Mouse (Mus musculus) lung, postnatal 0 days (tissue): ENCODE results near the gene Bpifb1.

Source experiments
- CTCF ChIP-seq: IDR thresholded peaks from 2 replicates; pipeline ENCODE4 v1.5.1; 2016; ENCODE audit warnings: antibody characterized with exemption, mild to moderate bottlenecking
- EP300 ChIP-seq: IDR thresholded peaks from 2 replicates; pipeline ENCODE4 v1.6.1; 2016; ENCODE audit warnings: antibody characterized with exemption, mild to moderate bottlenecking, control low read depth

DNA sequence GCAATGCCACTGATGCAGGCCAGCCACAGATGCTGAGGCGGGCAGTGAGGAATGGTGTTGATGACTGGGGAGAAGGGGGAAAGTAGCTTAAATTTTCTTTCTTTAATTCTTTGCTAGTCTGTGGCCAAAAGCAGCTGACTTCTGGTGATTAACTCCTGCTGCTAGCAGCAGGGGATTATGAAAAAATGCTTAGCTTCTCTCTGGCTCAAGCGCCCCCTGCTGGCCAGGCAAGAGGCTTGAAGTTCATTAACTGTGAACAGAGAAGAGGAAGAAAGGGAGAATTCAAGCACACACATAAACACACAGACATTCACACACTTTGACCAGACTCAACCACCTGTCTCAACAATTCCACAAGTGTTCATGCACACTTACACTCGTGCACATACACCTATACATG, 32.2 kb upstream of the Bpifb1 start:
- TF ChIP-seq CTCF, result peak; percentile 70
- no peak for TF ChIP-seq EP300
